Mouse (Mus musculus) ovary, postnatal 10 days (tissue): ENCODE results near the gene Robo2.

ENCODE experiments used
- DNase-seq: peaks from one replicate; pipeline ENCODE4 v3.0.0; 2022; ENCODE audit warnings: low spot score

The Robo2 gene

DNA sequence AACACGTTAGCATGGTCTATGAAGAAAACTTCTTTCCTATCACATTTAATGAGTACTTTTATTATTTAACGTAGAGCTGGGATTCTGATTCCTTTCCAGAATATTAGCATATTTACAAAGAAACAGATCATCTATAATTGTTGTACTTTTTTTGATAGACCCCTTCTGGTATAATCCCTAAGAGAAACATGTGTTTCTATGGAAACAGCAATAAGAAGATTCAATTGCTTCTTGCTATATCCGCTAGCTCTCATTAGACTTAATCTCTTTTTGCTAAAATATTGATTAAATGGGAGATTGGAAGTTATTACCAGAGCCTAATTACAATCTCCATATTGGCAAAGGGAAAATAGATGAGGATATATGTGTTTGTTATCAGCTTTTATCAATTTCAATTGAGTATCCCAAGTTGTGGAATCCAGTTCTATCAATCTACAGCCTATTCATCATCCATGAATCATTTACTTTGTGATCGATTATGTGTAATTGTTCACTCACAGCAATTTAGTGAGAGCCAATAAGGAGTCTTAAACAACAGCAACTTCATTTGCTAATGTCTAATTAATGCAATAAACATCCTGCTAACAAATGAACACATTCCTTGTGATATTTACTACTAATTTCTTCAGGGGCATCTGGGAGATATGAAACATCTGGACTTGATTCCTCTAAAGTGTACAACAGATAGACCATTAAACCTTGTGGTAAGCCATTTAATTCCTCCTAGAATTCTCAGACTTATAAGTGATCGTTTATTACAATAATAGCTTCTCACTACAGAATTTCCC lies 472.0 kb downstream of the Robo2 start:
- no peak for DNase-seq

DNA sequence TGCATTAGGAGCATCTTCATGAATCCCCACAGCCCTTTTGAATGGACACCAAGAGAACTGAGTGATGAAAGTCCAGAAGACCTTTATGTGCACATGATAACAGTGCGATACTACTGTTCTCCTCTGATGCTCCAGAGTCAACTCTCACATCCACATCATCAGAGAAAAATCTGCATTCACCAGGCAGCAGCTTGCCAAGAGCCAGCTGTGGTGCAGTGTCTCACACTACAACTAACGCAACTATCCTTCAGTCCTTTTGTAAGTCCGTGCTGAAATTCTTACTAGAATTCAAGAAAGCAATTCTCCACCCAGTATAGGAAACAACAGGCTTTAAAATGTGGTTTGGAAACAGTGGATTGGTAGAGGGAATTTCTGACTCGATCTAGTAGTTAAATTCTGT lies 481.3 kb downstream of the Robo2 start:
- no peak for DNase-seq

DNA sequence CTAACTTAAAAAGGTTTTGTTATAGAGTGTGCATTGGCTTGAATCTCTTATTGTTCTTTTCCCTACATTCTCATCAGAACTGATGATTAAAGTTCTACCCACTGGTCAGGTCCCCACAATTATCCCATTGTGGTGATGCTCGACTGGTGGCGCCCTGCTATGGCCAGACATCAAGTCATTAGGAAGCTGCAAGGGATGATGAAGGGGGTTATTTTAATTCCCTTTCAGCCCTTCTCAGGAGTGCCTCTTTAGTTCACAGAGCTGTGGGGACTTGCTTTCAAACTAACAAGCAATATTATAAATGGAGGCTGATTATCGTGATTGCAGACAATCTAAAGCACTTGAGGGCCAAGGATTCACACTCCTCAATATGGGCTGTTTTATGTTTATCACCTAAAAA lies 484.1 kb downstream of the Robo2 start:
- DNase-seq = no peak

DNA sequence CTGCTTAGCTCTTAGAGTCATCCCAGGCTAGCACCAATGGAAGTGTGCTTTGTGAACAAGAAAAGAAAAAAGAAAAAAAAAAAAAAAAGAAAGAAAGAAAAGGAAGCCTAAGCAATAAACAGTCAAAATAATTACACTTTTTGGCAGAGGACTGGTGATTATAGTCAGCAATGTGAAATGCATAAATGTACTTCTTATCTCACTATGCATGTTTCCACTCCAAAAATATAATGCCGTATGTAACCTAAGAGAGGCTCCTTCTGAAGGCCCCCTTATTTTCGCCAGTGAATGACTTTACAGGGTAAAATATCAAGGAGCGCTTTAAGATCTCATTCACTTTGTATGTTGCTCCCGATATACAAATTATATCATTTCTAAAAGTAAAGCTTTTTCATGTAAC lies 496.2 kb downstream of the Robo2 start:
- DNase-seq = no peak

DNA sequence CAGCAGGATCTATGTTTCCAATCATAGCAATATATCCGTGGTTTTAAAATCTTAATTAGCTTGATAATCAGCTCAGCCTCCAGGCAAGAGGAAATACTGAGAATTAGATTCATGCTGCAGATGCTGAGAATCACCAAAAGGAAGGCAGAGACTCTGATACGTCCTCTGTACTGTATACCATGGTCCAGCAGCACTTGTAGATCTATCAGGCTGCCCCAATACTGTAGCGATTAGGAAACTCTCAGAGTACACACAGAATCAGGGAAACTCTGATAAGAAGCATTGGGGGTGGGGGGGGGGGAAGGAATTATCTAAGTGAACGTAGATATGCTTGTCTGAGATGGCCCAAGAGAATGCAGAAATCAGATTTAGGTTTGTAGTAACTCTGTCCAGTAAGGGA lies 496.7 kb downstream of the Robo2 start:
- no peak for DNase-seq

DNA sequence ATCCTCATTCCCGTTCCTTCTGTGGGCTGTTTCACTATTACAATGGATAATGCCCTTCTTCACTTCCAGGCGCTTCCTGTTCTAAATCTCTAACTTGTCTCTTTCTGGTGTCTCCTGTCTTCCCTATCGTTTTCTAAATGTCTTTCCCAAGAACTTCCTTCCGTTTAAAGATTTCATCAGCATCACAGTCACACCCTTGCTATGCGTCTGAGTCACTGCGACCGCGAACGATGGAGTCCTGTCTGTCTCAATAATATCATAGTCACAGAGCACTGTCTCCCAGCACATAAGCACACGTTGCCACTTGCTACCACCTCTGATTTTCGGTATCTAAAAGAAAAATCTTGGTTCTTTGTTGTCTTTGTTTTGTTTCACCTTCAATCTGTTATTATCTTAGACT lies 503.1 kb downstream of the Robo2 start:
- no peak for DNase-seq

DNA sequence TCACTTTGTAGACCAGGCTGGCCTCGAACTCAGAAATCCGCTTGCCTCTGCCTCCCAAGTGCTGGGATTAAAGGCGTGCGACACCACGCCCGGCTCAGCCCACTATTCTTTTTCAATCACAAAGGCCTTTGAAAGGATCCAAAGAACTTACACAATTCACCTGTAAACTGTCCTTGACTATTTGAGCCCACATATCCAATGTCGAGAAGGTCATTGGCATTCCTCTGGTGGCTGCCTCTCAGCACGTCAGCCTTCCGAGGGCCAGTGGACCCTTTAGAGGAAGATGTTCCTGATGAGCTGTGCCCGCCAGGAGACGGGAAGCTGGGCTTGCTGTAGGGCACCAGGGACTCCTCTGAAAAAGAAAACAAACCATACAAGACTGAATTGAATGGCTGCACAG lies 514.8 kb downstream of the Robo2 start:
- DNase-seq = no peak

DNA sequence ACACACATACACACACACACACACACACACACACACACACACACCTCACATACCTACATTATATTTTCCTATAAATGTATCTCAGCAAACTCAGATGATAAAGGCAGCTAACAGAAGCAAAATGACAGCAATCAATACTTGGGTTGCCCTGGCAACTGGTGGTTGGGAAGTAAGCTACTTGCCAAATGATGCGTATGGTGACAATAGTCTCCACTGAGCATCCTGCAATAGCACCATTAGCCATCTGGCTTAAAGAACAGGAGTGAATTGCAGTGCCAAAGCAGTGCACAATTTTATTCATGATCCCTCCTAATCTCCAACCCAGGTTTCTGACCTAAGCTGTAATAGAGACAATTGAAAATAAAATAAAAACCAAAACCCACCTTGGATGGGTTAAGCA lies 529.7 kb downstream of the Robo2 start:
- no peak for DNase-seq

DNA sequence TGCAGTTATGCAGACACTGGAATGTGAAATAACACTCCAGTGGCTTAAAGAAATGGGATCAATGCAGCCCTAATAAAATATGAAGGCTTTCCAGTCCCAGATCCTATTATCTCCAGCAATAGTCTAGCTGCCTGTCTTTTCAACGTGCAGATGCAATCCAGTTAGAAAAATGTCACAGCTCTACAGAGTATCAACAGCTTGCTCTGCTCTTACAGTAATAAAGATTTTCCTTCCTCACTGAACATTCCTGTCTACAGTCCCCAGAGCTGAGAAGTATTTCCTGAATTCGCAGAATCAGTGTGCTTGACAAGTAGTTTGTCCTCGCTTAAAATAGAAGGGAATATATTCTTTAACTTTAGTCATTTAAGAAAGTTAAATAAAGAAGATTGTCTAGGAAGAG lies 533.7 kb downstream of the Robo2 start:
- DNase-seq = no peak

DNA sequence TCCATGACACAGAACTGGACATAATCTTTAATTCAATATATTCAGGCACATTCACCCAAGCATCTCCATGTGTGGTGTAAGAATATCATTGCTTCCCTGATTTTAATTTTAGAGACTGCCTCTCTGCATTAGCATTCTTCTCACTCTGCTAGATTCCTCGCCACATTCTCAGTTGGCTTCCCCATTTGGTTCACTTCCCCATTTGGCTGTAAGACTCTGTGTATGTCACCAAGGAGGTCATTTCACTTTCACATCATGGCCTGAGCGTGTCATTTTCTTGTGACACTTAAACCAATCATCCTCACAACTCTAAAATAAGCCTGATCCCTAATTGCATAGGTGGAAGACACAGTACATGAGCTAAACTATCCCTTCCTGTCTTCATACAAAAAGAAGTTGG lies 536.6 kb downstream of the Robo2 start:
- no peak for DNase-seq

DNA sequence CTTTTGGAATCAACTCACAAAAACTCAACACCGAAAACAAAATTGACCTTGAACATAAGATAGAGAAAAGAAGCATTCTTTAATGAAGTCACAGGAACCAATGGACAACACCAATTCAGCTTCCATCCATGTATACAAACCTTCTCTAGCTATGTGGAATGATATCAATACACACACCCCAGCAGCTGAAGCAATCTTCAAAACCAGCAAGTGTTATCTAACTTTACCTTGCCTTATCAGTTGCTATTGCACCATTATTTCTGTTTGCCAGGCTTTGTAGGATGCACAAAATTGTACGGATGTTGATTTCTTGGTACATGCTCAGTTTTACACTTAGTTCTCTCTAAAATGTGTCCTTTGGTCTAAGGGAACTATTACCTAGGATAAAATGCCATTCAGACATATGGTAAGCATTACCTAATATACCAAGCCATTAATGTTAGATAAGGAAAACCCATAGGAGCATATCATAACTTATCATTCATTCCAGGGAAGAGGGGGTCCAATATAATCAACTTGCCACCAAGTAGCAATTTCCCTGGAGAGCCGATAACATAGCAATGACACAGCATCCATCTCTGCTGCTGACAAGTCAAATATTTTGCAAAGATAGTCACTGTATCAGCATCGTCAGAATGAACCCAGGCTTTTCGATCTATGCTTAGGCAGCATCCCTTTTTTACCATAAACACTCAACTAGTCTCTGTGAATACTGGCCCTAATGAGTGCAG lies 537.6 kb downstream of the Robo2 start:
- DNase-seq = no peak

DNA sequence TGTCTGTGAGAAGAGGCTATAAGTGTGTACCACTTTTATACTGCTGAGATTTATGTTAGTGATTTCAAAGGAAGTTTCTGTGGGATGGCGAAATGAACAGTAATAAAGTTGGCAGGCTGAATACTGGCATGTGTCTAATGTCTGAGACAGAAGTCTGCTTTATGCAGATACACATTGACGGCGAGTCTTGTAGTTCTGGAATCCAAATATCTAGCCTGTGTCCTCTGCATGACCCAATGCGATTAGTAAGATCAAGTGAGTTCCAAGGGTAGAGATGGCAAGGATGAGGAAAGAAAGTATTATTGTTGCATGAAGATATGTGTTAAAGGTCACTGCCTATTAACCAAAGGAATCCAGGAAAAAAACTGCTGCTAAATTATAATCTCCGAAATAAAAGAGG lies 541.3 kb downstream of the Robo2 start:
- DNase-seq = no peak

DNA sequence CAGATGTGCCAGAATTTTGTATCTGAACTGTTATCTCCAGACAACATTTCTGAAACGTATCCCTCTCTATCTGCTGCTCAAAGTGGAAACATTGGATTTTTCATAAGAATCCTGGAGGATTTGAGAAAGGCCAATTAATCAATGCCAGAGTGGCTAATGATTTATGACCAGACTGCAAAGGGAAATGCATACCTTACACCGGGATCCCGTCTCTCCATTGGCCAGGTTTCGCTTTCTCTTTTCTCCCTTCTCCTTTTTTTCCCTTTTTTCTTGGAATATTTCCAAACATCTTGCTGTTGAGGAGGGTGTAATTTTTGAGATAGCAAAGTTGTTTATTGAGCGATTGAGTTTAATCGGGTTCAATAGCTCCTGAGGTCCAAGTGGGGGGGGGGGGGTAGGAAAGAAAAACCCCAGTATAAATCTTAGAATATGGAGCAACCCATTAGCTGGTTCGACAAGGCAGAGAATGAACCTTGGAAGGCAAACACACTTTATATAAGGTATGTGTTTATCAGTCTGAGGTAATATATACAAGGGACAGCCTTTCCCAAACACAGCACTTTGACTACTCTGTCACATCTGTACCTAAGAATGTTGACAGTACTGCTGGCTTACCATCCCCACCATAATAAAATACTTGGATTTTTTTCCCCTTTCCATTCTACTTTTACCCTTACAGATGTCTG lies 542.0 kb downstream of the Robo2 start:
- DNase-seq = no peak

DNA sequence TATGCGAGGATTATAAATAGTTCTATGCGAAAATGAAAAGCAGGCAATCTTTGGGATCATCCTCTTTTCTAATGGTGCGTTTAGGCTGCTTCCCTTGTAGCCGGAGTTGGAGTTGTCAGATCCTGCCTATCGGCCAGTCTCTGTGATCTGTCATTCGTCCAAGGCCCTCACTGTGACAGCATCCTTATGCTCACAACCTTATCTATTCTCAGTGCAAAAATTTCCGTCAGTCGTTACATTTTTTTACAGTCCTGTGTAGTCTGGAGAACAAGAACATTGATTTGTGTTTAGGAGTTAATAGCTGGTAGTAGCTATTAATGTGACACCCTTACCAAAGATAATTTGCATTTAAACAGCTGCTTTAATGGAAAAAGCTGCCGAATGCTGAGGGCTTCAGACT lies 547.0 kb downstream of the Robo2 start:
- no peak for DNase-seq

DNA sequence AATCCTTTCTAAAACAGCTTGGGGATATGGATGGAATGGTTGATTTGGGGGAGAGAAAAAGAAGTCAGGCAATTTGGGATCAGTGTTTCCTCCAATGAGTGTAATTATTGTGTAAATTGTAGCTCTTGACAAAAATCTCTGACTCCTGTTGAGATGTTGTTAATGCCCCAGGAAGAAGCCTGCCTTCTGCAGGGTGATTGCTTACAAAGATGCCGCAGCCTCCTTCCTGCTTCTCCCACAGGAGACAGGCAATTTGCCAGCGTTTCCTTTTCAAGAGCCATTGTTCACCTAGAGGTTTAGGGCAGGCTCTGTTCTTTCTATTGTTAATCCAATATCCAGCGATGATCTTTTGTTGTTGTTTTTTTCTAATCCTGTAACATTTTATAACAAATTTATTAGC lies 547.9 kb downstream of the Robo2 start:
- no peak for DNase-seq

DNA sequence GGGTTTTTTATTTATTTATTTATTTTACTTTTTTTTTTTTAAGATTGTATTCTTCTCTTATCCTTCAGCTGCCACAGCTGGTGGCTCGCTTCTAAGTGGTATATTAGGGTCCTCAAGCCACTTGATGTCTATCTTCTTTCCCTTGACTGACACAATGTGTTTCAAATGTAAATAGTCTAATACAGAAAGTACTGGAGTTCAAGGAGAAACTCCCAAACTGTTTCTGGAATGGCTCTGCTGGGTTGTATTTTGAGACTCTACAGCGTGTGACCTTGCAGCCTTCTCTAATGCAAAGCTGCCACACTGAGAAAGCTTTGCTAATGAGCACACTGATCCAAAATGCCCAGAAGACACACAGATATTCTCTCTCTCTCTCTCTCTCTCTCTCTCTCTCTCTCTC lies 552.9 kb downstream of the Robo2 start:
- no peak for DNase-seq

DNA sequence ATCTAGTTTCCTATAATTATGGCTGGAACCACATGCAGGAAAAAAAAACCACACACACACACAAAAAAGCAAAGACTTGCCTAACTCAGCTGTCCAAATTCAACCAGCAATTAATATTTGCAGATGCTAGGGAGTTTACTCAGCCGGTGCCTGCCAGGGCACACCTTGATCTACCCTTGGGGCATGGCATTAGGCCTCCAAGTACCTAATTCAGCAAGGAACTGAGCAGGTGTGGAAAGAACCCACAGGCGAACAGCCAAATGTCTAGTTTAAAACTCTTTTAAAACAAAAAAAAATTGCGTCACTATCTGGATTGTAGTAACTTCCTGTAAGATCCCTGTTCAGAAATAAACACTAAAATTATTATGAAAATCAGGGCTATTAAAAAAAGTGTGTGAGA lies 555.8 kb downstream of the Robo2 start:
- no peak for DNase-seq
